Mouse (Mus musculus) heart, postnatal 0 days (tissue): ENCODE results near the gene Psph. TPM values are rescaled to one million over a fixed set of nuclear protein-coding genes. Genes with fewer than 3 reads are reported as not detected.

ENCODE experiments used
- ATAC-seq: fragments of 200-750 bp; cut with Nextera tagmentation; 2 replicates; pipeline ENCODE4 v1.8.0; 2017; ENCODE audit warnings: low read depth, moderate number of reproducible peaks, moderate library complexity; ENCODE audit not compliant: insufficient read depth
- DNase-seq: peaks from one replicate; pipeline ENCODE4 v3.0.0-alpha.2; 2016; ENCODE audit warnings: low spot score
- H3K27ac ChIP-seq: fragments of 300-500 bp; sonication (generic); 2 replicates; pipeline ENCODE4 v1.5.1; 2014; ENCODE audit warnings: low read depth, mild to moderate bottlenecking
- H3K27me3 ChIP-seq: fragments of 300-500 bp; sonication (generic); 2 replicates; pipeline ENCODE4 v1.6.1; 2014; ENCODE audit warnings: low read length, mixed read lengths; ENCODE audit not compliant: control insufficient read depth, insufficient read depth
- H3K36me3 ChIP-seq: fragments of 300-500 bp; sonication (generic); replicated peaks from 2 replicates; pipeline ENCODE4 v1.6.1; 2014; ENCODE audit warnings: low read length, mixed read lengths; ENCODE audit not compliant: control insufficient read depth, insufficient read depth
- H3K4me1 ChIP-seq: fragments of 300-500 bp; sonication (generic); 2 replicates; pipeline ENCODE4 v1.6.1; 2014; ENCODE audit warnings: antibody characterized with exemption; ENCODE audit not compliant: control insufficient read depth, insufficient read depth
- H3K4me2 ChIP-seq: fragments of 300-500 bp; sonication (generic); 2 replicates; pipeline ENCODE4 v1.6.1; 2014; ENCODE audit warnings: low read depth, mild to moderate bottlenecking, low read length, moderate library complexity
- H3K4me3 ChIP-seq: fragments of 300-500 bp; sonication (generic); 2 replicates; pipeline ENCODE4 v1.5.1; 2014; ENCODE audit warnings: low read depth, low read length
- H3K9ac ChIP-seq: fragments of 300-500 bp; sonication (generic); replicated peaks from 2 replicates; pipeline ENCODE4 v1.6.1; 2014; ENCODE audit warnings: low read depth, low read length, mixed read lengths
- H3K9me3 ChIP-seq: fragments of 300-500 bp; sonication (generic); replicated peaks from 2 replicates; pipeline ENCODE4 v1.6.1; 2016; ENCODE audit warnings: low read length; ENCODE audit not compliant: control insufficient read depth
- CTCF ChIP-seq: IDR thresholded peaks from 2 replicates; pipeline ENCODE4 v1.5.1; 2016; ENCODE audit warnings: antibody characterized with exemption, control low read depth, low read depth
- EP300 ChIP-seq: IDR thresholded peaks from 2 replicates; pipeline ENCODE4 v1.6.1; 2016; ENCODE audit warnings: antibody characterized with exemption, low read depth
- WGBS: fragments of 180-500 bp; shearing (Covaris S2); extraction: QIAGEN DNeasy Blood & Tissue Kit; methylation state at CpG from one replicate; pipeline ENCODE4 v1.1.7; 2014; 5-methylcytosine and 5-hydroxymethylcytosine counted together
- polyA plus RNA-seq: library from polyadenylated mRNA; unstranded; fragments of >200 nt; fragmentation: Nextera tagmentation; extraction: Ambion mirVana; gene quantifications from 2 replicates; pipeline ENCODE4 v1.2.1, GENCODE M21; 2015
- total RNA-seq: library from RNA; depleted of rRNA; stranded (reverse); fragments of >200 nt; gene quantifications from 2 replicates; pipeline ENCODE4 v1.2.3, GENCODE M21; 2014; ENCODE audit warnings: low replicate concordance

Psph gene
- total and polyA plus RNA-seq, 2 experiments from 2014 or later = 21.9 to 26.2 TPM

- H3K27ac ChIP-seq = peak overlapping the region; percentile 64
- H3K36me3 ChIP-seq = peaks cover 81% of the 10 kb centered on the region
- H3K4me3 ChIP-seq = no peak overlapping the region
- no peak for TF ChIP-seq CTCF
- TF ChIP-seq EP300 = no peak
- ATAC-seq = no peak
- H3K9ac ChIP-seq = no peak overlapping the region
- no peaks in the 10 kb centered on the region for H3K27me3 ChIP-seq
- H3K9me3 ChIP-seq = no peaks in the 10 kb centered on the region
- H3K4me1 ChIP-seq = peaks cover 8% of the 10 kb centered on the region; the same call in 1 of the 2 replicates
- no peak overlapping the region for H3K4me2 ChIP-seq
- no peak for DNase-seq
- 18% methylated on average over 6 of the region's 6 CpGs for WGBS
Observed at GRCm38 (mm10) chr5:129744050-129744449, 43.2 kb downstream of the Psph start.

GRCm38 (mm10) chr5:129742903-129743488, 44.3 kb downstream of the Psph start:
- Histone ChIP-seq H3K4me1 (peaks cover 8% of the 10 kb centered on the region; the same call in 1 of the 2 replicates), H3K9me3 (no peaks in the 10 kb centered on the region), H3K27ac (peak overlapping the region; percentile 64), H3K4me2 (no peak overlapping the region), H3K27me3 (no peaks in the 10 kb centered on the region), H3K9ac (no peak overlapping the region), H3K36me3 (peaks cover 70% of the 10 kb centered on the region), H3K4me3 (no peak overlapping the region)
- ATAC-seq = no peak
- no peak for DNase-seq
- TF ChIP-seq CTCF (no peak), EP300 (no peak)
- 46% methylated on average over 7 of the region's 7 CpGs for WGBS

GRCm38 (mm10) chr5:129740976-129741375, 46.3 kb downstream of the Psph start:
- Histone ChIP-seq H3K9ac (no peak overlapping the region), H3K9me3 (no peaks in the 10 kb centered on the region), H3K4me2 (no peak overlapping the region), H3K27ac (no peak overlapping the region), H3K4me1 (peaks cover 8% of the 10 kb centered on the region; the same call in 1 of the 2 replicates), H3K4me3 (no peak overlapping the region), H3K36me3 (peaks cover 51% of the 10 kb centered on the region), H3K27me3 (no peaks in the 10 kb centered on the region)
- 100% methylated on average over 1 of the region's 1 CpGs for WGBS
- TF ChIP-seq CTCF = peak; percentile 75
- no peak for TF ChIP-seq EP300
- ATAC-seq = no peak
- peak; percentile 31 for DNase-seq

DNA sequence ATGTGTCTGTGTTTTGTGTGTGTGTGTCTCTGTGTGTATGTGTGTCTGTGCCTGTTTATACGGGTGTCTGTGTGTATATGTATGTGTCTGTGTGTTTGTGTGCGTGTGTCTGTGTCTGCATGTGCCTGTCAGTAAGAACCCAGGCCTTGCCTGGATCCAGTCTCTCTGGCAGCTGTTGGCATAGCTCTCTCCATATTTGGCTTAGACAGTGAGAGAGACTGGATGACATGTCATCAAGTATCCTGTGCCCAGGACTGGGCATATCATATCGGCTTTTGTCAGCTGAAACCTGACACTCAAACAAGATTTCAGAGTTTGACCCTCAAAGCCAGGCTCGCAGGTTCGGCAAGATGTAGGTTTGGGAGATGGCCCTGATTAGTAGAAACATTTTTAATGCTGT, 56.2 kb downstream of the Psph start:
- 34% methylated on average over 5 of the region's 5 CpGs for WGBS
- TF ChIP-seq EP300 = 0 out of 2 replicates have a peak, but pooled peaks have one; percentile 35
- no peak for TF ChIP-seq CTCF
- Histone ChIP-seq H3K4me3 (no peak overlapping the region), H3K9ac (no peak overlapping the region), H3K27ac (peak overlapping the region; percentile 91), H3K4me1 (peaks cover 33% of the 10 kb centered on the region), H3K36me3 (no peaks in the 10 kb centered on the region), H3K9me3 (no peaks in the 10 kb centered on the region), H3K27me3 (no peaks in the 10 kb centered on the region), H3K4me2 (peak overlapping the region; percentile 25; the same call in 1 of the 2 replicates)
- ATAC-seq (peak; percentile 87), DNase-seq (peak; percentile 71)

DNA sequence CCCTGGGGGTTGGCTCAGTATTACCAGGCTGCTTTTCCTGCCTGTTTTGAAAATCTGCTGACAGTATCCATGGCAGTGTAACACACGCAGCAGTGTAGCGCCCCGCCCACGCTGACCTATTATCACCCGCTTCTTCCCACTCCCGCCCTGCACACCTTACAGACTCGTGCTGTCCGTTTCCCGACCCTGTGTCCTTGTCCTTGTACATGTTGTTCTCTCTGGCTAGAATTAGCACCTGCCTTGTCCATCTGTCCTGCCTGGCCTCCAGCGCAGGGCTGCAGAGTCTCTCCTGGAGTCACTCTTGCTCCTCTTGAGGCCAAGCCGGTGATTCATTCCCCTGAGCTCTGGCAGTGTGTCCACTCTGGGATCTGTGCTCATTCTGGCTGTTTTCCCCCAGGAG, 56.9 kb downstream of the Psph start:
- Histone ChIP-seq H3K36me3 (no peaks in the 10 kb centered on the region), H3K27me3 (no peaks in the 10 kb centered on the region), H3K4me1 (peaks cover 33% of the 10 kb centered on the region), H3K4me3 (no peak overlapping the region), H3K27ac (peak overlapping the region; percentile 91), H3K4me2 (peak overlapping the region; percentile 49), H3K9ac (peak overlapping the region; percentile 52; the same call in 1 of the 2 replicates), H3K9me3 (no peaks in the 10 kb centered on the region)
- DNase-seq (peak; percentile 85), ATAC-seq (peak; percentile 87)
- 11% methylated on average over 11 of the region's 11 CpGs for WGBS
- TF ChIP-seq CTCF (no peak), EP300 (peak; percentile 89)

GRCm38 (mm10) chr5:129729286-129729685, 58.0 kb downstream of the Psph start:
- TF ChIP-seq CTCF (peak; percentile 18; the same call in 1 of the 2 replicates), EP300 (0 out of 2 replicates have a peak, but pooled peaks have one; percentile 35)
- H3K27me3 ChIP-seq = no peaks in the 10 kb centered on the region
- H3K4me3 ChIP-seq = peak overlapping the region; percentile 4; the same call in 1 of the 2 replicates
- 14% methylated on average over 11 of the region's 11 CpGs for WGBS
- no peaks in the 10 kb centered on the region for H3K36me3 ChIP-seq
- H3K4me1 ChIP-seq = peaks cover 33% of the 10 kb centered on the region
- H3K27ac ChIP-seq = peak overlapping the region; percentile 91
- no peaks in the 10 kb centered on the region for H3K9me3 ChIP-seq
- peak overlapping the region; percentile 49 for H3K4me2 ChIP-seq
- DNase-seq (peak; percentile 73), ATAC-seq (peak; percentile 13; the same call in 1 of the 2 replicates)
- peak overlapping the region; percentile 52 for H3K9ac ChIP-seq
